Mouse (Mus musculus): ENCODE measurements around the gene Thbs2. TPM values are rescaled to one million over a fixed set of nuclear protein-coding genes. Genes with fewer than 3 reads are reported as not detected.
A peak's percentile ranks its signal among the peaks of the same experiment; 100 is the strongest.

Thbs2 gene
- polyA plus RNA-seq (2015; fragmentation: Nextera tagmentation; extraction: Ambion mirVana), result 1.0 and 1.1 TPM in 2 replicates

- H3K27ac ChIP-seq, result no peak within 1 kb of the TSS
- no peak for ATAC-seq (ENCODE audit: low read depth)
- peak within 1 kb of the TSS; percentile 22; the same call in 1 of the 2 replicates for H3K4me3 ChIP-seq (replicated peaks)
- 5% methylated on average over 14 of the region's 14 CpGs for WGBS (ENCODE audit: insufficient replicate concordance)
- no peaks in the 10 kb centered on the region for H3K36me3 ChIP-seq
- DNase-seq, result no peak
- peak within 1 kb of the TSS; percentile 28; the same call in 1 of the 2 replicates for H3K4me2 ChIP-seq
- H3K9me3 ChIP-seq (replicated peaks), result no peaks in the 10 kb centered on the region
- no peaks in the 10 kb centered on the region for H3K27me3 ChIP-seq
- no peaks in the 10 kb centered on the region for H3K4me1 ChIP-seq (replicated peaks)
- H3K9ac ChIP-seq, result no peak within 1 kb of the TSS
These were observed at the start of gene Thbs2 for GRCm38 (mm10) chr17:14693994-14694374. Thbs2 (minus strand) TSS chr17:14694235.

GRCm38 (mm10) chr17:14735493-14736004, 41.5 kb upstream of the Thbs2 start:
- Histone ChIP-seq H3K4me3 (replicated peaks) (no peak overlapping the region), H3K27me3 (no peaks in the 10 kb centered on the region), H3K4me2 (no peak overlapping the region), H3K27ac (no peak overlapping the region), H3K36me3 (no peaks in the 10 kb centered on the region), H3K9me3 (replicated peaks) (no peaks in the 10 kb centered on the region), H3K9ac (no peak overlapping the region), H3K4me1 (replicated peaks) (no peaks in the 10 kb centered on the region)
- WGBS (ENCODE audit: insufficient replicate concordance), result 58% methylated on average over 6 of the region's 6 CpGs
- ATAC-seq (ENCODE audit: low read depth), result no peak
- DNase-seq, result no peak

- H3K4me3 ChIP-seq (replicated peaks), result no peak overlapping the region
- WGBS (ENCODE audit: insufficient replicate concordance), result 77% methylated on average over 4 of the region's 4 CpGs
- DNase-seq (no peak), ATAC-seq (ENCODE audit: low read depth) (no peak)
- H3K36me3 ChIP-seq, result no peaks in the 10 kb centered on the region
- H3K9me3 ChIP-seq (replicated peaks), result no peaks in the 10 kb centered on the region
- H3K9ac ChIP-seq, result no peak overlapping the region
- no peaks in the 10 kb centered on the region for H3K4me1 ChIP-seq (replicated peaks)
- H3K27me3 ChIP-seq, result no peaks in the 10 kb centered on the region
- H3K27ac ChIP-seq, result no peak overlapping the region
- H3K4me2 ChIP-seq, result no peak overlapping the region
These were observed 40.3 kb upstream of the Thbs2 start for GRCm38 (mm10) chr17:14734380-14734779.

- Histone ChIP-seq H3K27ac (no peak overlapping the region), H3K36me3 (no peaks in the 10 kb centered on the region), H3K9ac (no peak overlapping the region), H3K9me3 (replicated peaks) (no peaks in the 10 kb centered on the region), H3K4me2 (no peak overlapping the region), H3K27me3 (no peaks in the 10 kb centered on the region), H3K4me3 (replicated peaks) (no peak overlapping the region), H3K4me1 (replicated peaks) (no peaks in the 10 kb centered on the region)
- WGBS (ENCODE audit: insufficient replicate concordance), result 38% methylated on average over 10 of the region's 10 CpGs
- DNase-seq (no peak), ATAC-seq (ENCODE audit: low read depth) (no peak)
These were observed 39.9 kb upstream of the Thbs2 start for GRCm38 (mm10) chr17:14733941-14734340.

GRCm38 (mm10) chr17:14733027-14733426, 39.0 kb upstream of the Thbs2 start:
- H3K27me3 ChIP-seq, result no peaks in the 10 kb centered on the region
- H3K4me1 ChIP-seq (replicated peaks), result no peaks in the 10 kb centered on the region
- no peak overlapping the region for H3K9ac ChIP-seq
- no peak overlapping the region for H3K4me3 ChIP-seq (replicated peaks)
- WGBS (ENCODE audit: insufficient replicate concordance), result 76% methylated on average over 1 of the region's 1 CpGs
- H3K4me2 ChIP-seq, result no peak overlapping the region
- no peaks in the 10 kb centered on the region for H3K9me3 ChIP-seq (replicated peaks)
- no peaks in the 10 kb centered on the region for H3K36me3 ChIP-seq
- no peak overlapping the region for H3K27ac ChIP-seq
- no peak for ATAC-seq (ENCODE audit: low read depth)
- DNase-seq, result no peak

- Histone ChIP-seq H3K9me3 (replicated peaks) (no peaks in the 10 kb centered on the region), H3K36me3 (no peaks in the 10 kb centered on the region), H3K4me1 (replicated peaks) (no peaks in the 10 kb centered on the region), H3K4me3 (replicated peaks) (no peak overlapping the region), H3K27ac (no peak overlapping the region), H3K4me2 (no peak overlapping the region), H3K27me3 (no peaks in the 10 kb centered on the region), H3K9ac (no peak overlapping the region)
- ATAC-seq (ENCODE audit: low read depth), result no peak
- DNase-seq, result no peak
- 57% methylated on average over 5 of the region's 5 CpGs for WGBS (ENCODE audit: insufficient replicate concordance)
These were observed 36.6 kb upstream of the Thbs2 start for GRCm38 (mm10) chr17:14730629-14731028.

GRCm38 (mm10) chr17:14727481-14727880, 33.4 kb upstream of the Thbs2 start:
- Histone ChIP-seq H3K4me2 (no peak overlapping the region), H3K9me3 (replicated peaks) (no peaks in the 10 kb centered on the region), H3K36me3 (no peaks in the 10 kb centered on the region), H3K9ac (no peak overlapping the region), H3K4me3 (replicated peaks) (no peak overlapping the region), H3K27ac (no peak overlapping the region), H3K4me1 (replicated peaks) (no peaks in the 10 kb centered on the region), H3K27me3 (no peaks in the 10 kb centered on the region)
- DNase-seq, result no peak
- no peak for ATAC-seq (ENCODE audit: low read depth)
- 41% methylated on average over 3 of the region's 3 CpGs for WGBS (ENCODE audit: insufficient replicate concordance)

- ATAC-seq (ENCODE audit: low read depth) (no peak), DNase-seq (no peak)
- H3K9me3 ChIP-seq (replicated peaks), result no peaks in the 10 kb centered on the region
- WGBS (ENCODE audit: insufficient replicate concordance), result 14% methylated on average over 2 of the region's 2 CpGs
- no peaks in the 10 kb centered on the region for H3K36me3 ChIP-seq
- H3K4me3 ChIP-seq (replicated peaks), result no peak overlapping the region
- H3K4me2 ChIP-seq, result no peak overlapping the region
- no peak overlapping the region for H3K27ac ChIP-seq
- no peaks in the 10 kb centered on the region for H3K4me1 ChIP-seq (replicated peaks)
- no peaks in the 10 kb centered on the region for H3K27me3 ChIP-seq
- no peak overlapping the region for H3K9ac ChIP-seq
These were observed 30.8 kb upstream of the Thbs2 start for GRCm38 (mm10) chr17:14724786-14725185.

- H3K9me3 ChIP-seq (replicated peaks), result no peaks in the 10 kb centered on the region
- no peak overlapping the region for H3K4me3 ChIP-seq (replicated peaks)
- no peaks in the 10 kb centered on the region for H3K36me3 ChIP-seq
- WGBS (ENCODE audit: insufficient replicate concordance), result 64% methylated on average over 4 of the region's 4 CpGs
- no peaks in the 10 kb centered on the region for H3K27me3 ChIP-seq
- H3K4me2 ChIP-seq, result no peak overlapping the region
- ATAC-seq (ENCODE audit: low read depth), result no peak
- H3K27ac ChIP-seq, result no peak overlapping the region
- no peaks in the 10 kb centered on the region for H3K4me1 ChIP-seq (replicated peaks)
- H3K9ac ChIP-seq, result no peak overlapping the region
- DNase-seq, result no peak
These were observed 27.3 kb upstream of the Thbs2 start for GRCm38 (mm10) chr17:14721325-14721724.

- Histone ChIP-seq H3K4me1 (replicated peaks) (no peaks in the 10 kb centered on the region), H3K27ac (no peak overlapping the region), H3K9ac (no peak overlapping the region), H3K4me2 (no peak overlapping the region), H3K9me3 (replicated peaks) (no peaks in the 10 kb centered on the region), H3K4me3 (replicated peaks) (no peak overlapping the region), H3K36me3 (no peaks in the 10 kb centered on the region), H3K27me3 (no peaks in the 10 kb centered on the region)
- DNase-seq (no peak), ATAC-seq (ENCODE audit: low read depth) (no peak)
- 53% methylated on average over 4 of the region's 4 CpGs for WGBS (ENCODE audit: insufficient replicate concordance)
These were observed 26.9 kb upstream of the Thbs2 start for GRCm38 (mm10) chr17:14720912-14721311.

- 67% methylated on average over 7 of the region's 7 CpGs for WGBS (ENCODE audit: insufficient replicate concordance)
- ATAC-seq (ENCODE audit: low read depth) (no peak), DNase-seq (no peak)
- H3K4me3 ChIP-seq (replicated peaks), result no peak overlapping the region
- H3K4me2 ChIP-seq, result no peak overlapping the region
- no peaks in the 10 kb centered on the region for H3K4me1 ChIP-seq (replicated peaks)
- H3K36me3 ChIP-seq, result no peaks in the 10 kb centered on the region
- no peaks in the 10 kb centered on the region for H3K27me3 ChIP-seq
- H3K27ac ChIP-seq, result no peak overlapping the region
- H3K9me3 ChIP-seq (replicated peaks), result no peaks in the 10 kb centered on the region
- no peak overlapping the region for H3K9ac ChIP-seq
These were observed 26.2 kb upstream of the Thbs2 start for GRCm38 (mm10) chr17:14720227-14720626.

- no peak overlapping the region for H3K9ac ChIP-seq
- no peak overlapping the region for H3K4me3 ChIP-seq (replicated peaks)
- H3K4me2 ChIP-seq, result no peak overlapping the region
- H3K9me3 ChIP-seq (replicated peaks), result no peaks in the 10 kb centered on the region
- DNase-seq (no peak), ATAC-seq (ENCODE audit: low read depth) (no peak)
- H3K36me3 ChIP-seq, result no peaks in the 10 kb centered on the region
- WGBS (ENCODE audit: insufficient replicate concordance), result 60% methylated on average over 4 of the region's 4 CpGs
- H3K4me1 ChIP-seq (replicated peaks), result no peaks in the 10 kb centered on the region
- no peaks in the 10 kb centered on the region for H3K27me3 ChIP-seq
- H3K27ac ChIP-seq, result no peak overlapping the region
These were observed 24.8 kb upstream of the Thbs2 start for GRCm38 (mm10) chr17:14718801-14719200.
